Mouse (Mus musculus): ENCODE measurements around the gene Tspan1. TPM values are rescaled to one million over a fixed set of nuclear protein-coding genes. Genes with fewer than 3 reads are reported as not detected.

Tspan1 gene
- polyA plus RNA-seq, 1 experiment from 2014 or later, result 0.06 TPM

GRCm38 (mm10) chr4:116125803-116126386 lies 41.5 kb downstream of the Tspan1 start:
- TF ChIP-seq CTCF (IDR thresholded peaks at IDR 0.05), result no peak
- DNase-seq (ENCODE audit: low read depth, low spot score), result no peak
- ChIA-PET POLR2A (no interaction called here), CTCF (no interaction called here)
- no peaks in the 10 kb centered on the region for H3K27me3 ChIP-seq
- in situ Hi-C loops (cut with MboI; ENCODE audit: low pct_unique_long_range_greater_than_20kb), result no loop called here
- ATAC-seq, result no peak

- in situ Hi-C loops (cut with MboI; ENCODE audit: low pct_unique_long_range_greater_than_20kb), result no loop called here
- ChIA-PET POLR2A (interaction anchor here (0.6 to 0.7 kb wide), 3 partner anchors 29 to 413 kb away, joined by 3 read pairs; no protein-coding TSS in a partner anchor), CTCF (interaction anchor here (1.3 kb wide), 1 partner anchor 34 kb away, joined by 3 read pairs; no protein-coding TSS in a partner anchor)
- TF ChIP-seq CTCF (IDR thresholded peaks at IDR 0.05), result no peak
- DNase-seq (ENCODE audit: low read depth, low spot score), result peak; percentile 55
- peak; percentile 86 for ATAC-seq
- no peaks in the 10 kb centered on the region for H3K27me3 ChIP-seq
Observed at GRCm38 (mm10) chr4:116123602-116124519, 43.5 kb downstream of the Tspan1 start, which contains the start of the genes Rad54l and Pomgnt1. TSS of gene Rad54l (minus strand) at chr4:116123690. TSS of gene Pomgnt1 (plus strand) at chr4:116123840.

- in situ Hi-C loops (cut with MboI; ENCODE audit: low pct_unique_long_range_greater_than_20kb), result no loop called here
- ChIA-PET POLR2A (no interaction called here), CTCF (no interaction called here)
- H3K27me3 ChIP-seq, result no peaks in the 10 kb centered on the region
- TF ChIP-seq CTCF (IDR thresholded peaks at IDR 0.05), result no peak
- ATAC-seq (no peak), DNase-seq (ENCODE audit: low read depth, low spot score) (no peak)
Observed at GRCm38 (mm10) chr4:116122762-116123161, 44.6 kb downstream of the Tspan1 start.

Other genes starting within 250 kb of the Tspan1 start
- gene Dmbx1, start 227.7 kb downstream of the Tspan1 start, polyA plus RNA-seq (2021), result not detected
- 3.4 TPM for gene Faah, start 149.7 kb downstream of the Tspan1 start, polyA plus RNA-seq (2021)
- gene Nsun4, start 113.7 kb downstream of the Tspan1 start, polyA plus RNA-seq (2021), result 7.2 TPM
- gene Uqcrh, start 92.5 kb downstream of the Tspan1 start, polyA plus RNA-seq (2021), result 441 TPM
- 58.3 TPM for gene Lrrc41, start 92.3 kb downstream of the Tspan1 start, polyA plus RNA-seq (2021)
- gene Rad54l, start 43.9 kb downstream of the Tspan1 start, polyA plus RNA-seq (2021), result 5.6 TPM
- gene Pomgnt1, start 43.8 kb downstream of the Tspan1 start, polyA plus RNA-seq (2021), result 57.6 TPM
- gene Lurap1, start 16.3 kb downstream of the Tspan1 start, polyA plus RNA-seq (2021), result 8.3 TPM
- gene 1700042G07Rik, start 5.8 kb upstream of the Tspan1 start, polyA plus RNA-seq (2021), result not detected
- gene Gm49337, start 5.8 kb upstream of the Tspan1 start, polyA plus RNA-seq (2021), result not detected
- gene Pik3r3, start 54.0 kb upstream of the Tspan1 start, polyA plus RNA-seq (2021), result 15.6 TPM

Measured in Patski (cell line).